ENCODE assay signal across 8 mouse cellular contexts in the genomic region with DNA sequence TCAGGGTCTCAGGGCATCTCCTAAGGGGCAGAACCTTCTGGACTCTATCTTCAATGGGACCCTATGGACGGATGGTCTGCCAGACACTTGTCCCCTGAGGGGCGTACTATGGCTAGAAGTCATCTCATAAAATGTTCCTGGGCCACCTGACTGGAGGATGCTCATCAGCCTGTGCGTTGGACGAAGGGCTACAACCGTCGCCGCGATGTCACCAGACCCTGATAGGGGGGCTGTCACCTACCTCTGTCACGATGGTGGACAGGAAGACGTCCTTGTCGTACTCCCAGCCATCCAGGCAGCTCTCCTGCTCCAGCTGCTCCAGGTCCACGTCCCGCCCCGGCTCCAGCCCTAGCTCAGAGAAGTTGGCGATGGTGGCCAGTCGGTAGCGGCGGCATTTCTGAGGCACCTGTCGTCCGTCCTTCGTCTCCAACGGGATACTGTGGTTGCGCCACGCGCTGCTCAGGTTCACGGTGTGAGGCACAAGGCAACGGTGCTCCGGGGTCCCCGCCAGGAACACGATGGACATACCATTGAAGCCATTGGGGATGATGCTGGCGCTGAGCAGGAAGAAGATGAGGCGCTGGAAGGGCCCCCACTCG. TPM values are rescaled to one million over a fixed set of nuclear protein-coding genes. Genes with fewer than 3 reads are reported as not detected.
DNase-seq lines count a peak whose midpoint lies in the region; ATAC-seq and TF ChIP-seq lines count a peak whose summit lies in the region.

No protein-coding gene starts in this region.

- no peak for TF ChIP-seq EP300 in liver, postnatal 0 days (IDR thresholded peaks at IDR 0.05; ENCODE audit: low read depth)

- peaks cover 45% of the 10 kb centered on the region for H3K4me1 ChIP-seq in megakaryocyte, embryonic 14.5 days
- peaks cover 26% of the 10 kb centered on the region for H3K4me1 ChIP-seq in liver, postnatal 0 days (ENCODE audit: insufficient read depth)

- DNase-seq in adrenal gland, postnatal 36 days, result peak; percentile 49 to 52
- no peak for DNase-seq in adrenal gland, postnatal 10 days
- no peak for DNase-seq in liver, postnatal 0 days
- DNase-seq in ovary, postnatal 10 days (ENCODE audit: low spot score), result no peak
- no peak for DNase-seq in cerebellum, adult 11 months

- H3K9ac ChIP-seq in liver, postnatal 0 days (replicated peaks), result peak overlapping the region; percentile 71

- ATAC-seq in megakaryocyte, adult 5-6 weeks (ENCODE audit: poor library complexity, severe bottlenecking), result no peak; the same call in 1 of the 2 replicates
- ATAC-seq in hematopoietic stem cell, adult 5-6 weeks (replicated peaks in 1 of 2; ENCODE audit: insufficient read depth in 1 of 2, low FRiP score in 2 of 2, low TSS enrichment in 1 of 2, low read depth in 1 of 2, poor library complexity in 2 of 2, severe bottlenecking in 2 of 2), result peak; percentile 1 to 7; a peak in 2 of 4 replicates
- no peak; the same call in 1 of the 2 replicates for ATAC-seq in liver, postnatal 0 days

- H3K27me3 ChIP-seq in megakaryocyte, embryonic 14.5 days (replicated peaks), result no peaks in the 10 kb centered on the region
- H3K27me3 ChIP-seq in liver, postnatal 0 days (ENCODE audit: insufficient read depth, low read length), result no peaks in the 10 kb centered on the region

- H3K27ac ChIP-seq in liver, postnatal 0 days (ENCODE audit: low read depth), result peak overlapping the region; percentile 78

- H3K36me3 ChIP-seq in megakaryocyte, embryonic 14.5 days (replicated peaks; ENCODE audit: low read length), result peaks cover 12% of the 10 kb centered on the region
- H3K36me3 ChIP-seq in liver, postnatal 0 days (replicated peaks; ENCODE audit: insufficient read depth, low read length), result no peaks in the 10 kb centered on the region

- H3K4me3 ChIP-seq in megakaryocyte, embryonic 14.5 days (replicated peaks), result peak overlapping the region; percentile 97
- peak overlapping the region; percentile 66 for H3K4me3 ChIP-seq in liver, postnatal 0 days (ENCODE audit: low read depth, low read length)

- H3K4me2 ChIP-seq in liver, postnatal 0 days (ENCODE audit: low read depth, low read length), result peak overlapping the region; percentile 96

- peaks cover 2% of the 10 kb centered on the region; the same call in 1 of the 2 replicates for H3K9me3 ChIP-seq in megakaryocyte, embryonic 14.5 days
- H3K9me3 ChIP-seq in liver, postnatal 0 days (ENCODE audit: low read length), result no peaks in the 10 kb centered on the region

- WGBS in liver, postnatal 0 days (ENCODE audit: insufficient replicate concordance), result 4% methylated on average over 29 of the region's 33 CpGs

- no peak for TF ChIP-seq CTCF in liver, postnatal 0 days (IDR thresholded peaks at IDR 0.05; ENCODE audit: low read depth)

RNA-seq across cellular contexts. Expression of gene Slc22a5, which starts 0.5 kb away (rescaled TPM):
- total RNA-seq in adrenal gland, postnatal 36 days (2021), result 10 to 100 TPM; 41.2 to 41.8 TPM
- 10 to 100 TPM; 33.7 to 40.7 TPM for total RNA-seq in adrenal gland, postnatal 10 days (2021)
- 2.7 and 4.7 TPM in 2 replicates for polyA plus RNA-seq in megakaryocyte, embryonic 14.5 days (2012; ENCODE audit: insufficient read depth, low replicate concordance)
- total RNA-seq in megakaryocyte, adult 5-6 weeks (2015), result 4.7 and 5.5 TPM in 2 replicates
- total RNA-seq in megakaryocyte, adult 5-6 weeks (2017), result 4.6 and 6.6 TPM in 2 replicates
- 9.9 and 20.4 TPM in 2 replicates for total RNA-seq in hematopoietic stem cell, adult 5-6 weeks (2017)
- 6.8 and 7.2 TPM in 2 replicates for polyA plus RNA-seq in liver, postnatal 0 days (2015; fragmentation: Nextera tagmentation; extraction: Ambion mirVana)

RNA-seq across cellular contexts. Expression of gene Gm12216, which starts 31.9 kb away (rescaled TPM):
- 1 to 10 TPM; 5.2 to 7.5 TPM for total RNA-seq in adrenal gland, postnatal 36 days (2021)
- total RNA-seq in adrenal gland, postnatal 10 days (2021), result 1 to 10 TPM; 5.7 to 7.9 TPM
- not detected in 2 replicates for polyA plus RNA-seq in megakaryocyte, embryonic 14.5 days (2012; ENCODE audit: insufficient read depth, low replicate concordance)
- 0.25 and 0.84 TPM in 2 replicates for total RNA-seq in megakaryocyte, adult 5-6 weeks (2015)
- total RNA-seq in megakaryocyte, adult 5-6 weeks (2017), result 0.70 TPM in 1 of 2 replicates, not detected in the other
- 10.5 and 15.1 TPM in 2 replicates for total RNA-seq in hematopoietic stem cell, adult 5-6 weeks (2017)
- 1.1 and 1.5 TPM in 2 replicates for polyA plus RNA-seq in liver, postnatal 0 days (2015; fragmentation: Nextera tagmentation; extraction: Ambion mirVana)

Comparison
In these comparisons a context has a peak if more than half of its experiments do, and no peak if none do; other contexts are left out.
1. DNase-seq: peak in adrenal gland, postnatal 36 days (2 of 2); none in adrenal gland, postnatal 10 days (single experiment), liver, postnatal 0 days (single experiment), ovary, postnatal 10 days (single experiment) and cerebellum, adult 11 months (single experiment).
2. ATAC-seq: peak in hematopoietic stem cell, adult 5-6 weeks (2 of 2); none in megakaryocyte, adult 5-6 weeks (single experiment) and liver, postnatal 0 days (single experiment).